Mouse (Mus musculus): ENCODE data around the gene Phc1. TPM values are rescaled to one million over a fixed set of nuclear protein-coding genes. Genes with fewer than 3 reads are reported as not detected.

The Phc1 gene
- total and polyA plus RNA-seq, 3 experiments = 4.6 to 35.9 TPM; not detected in 1

- Histone ChIP-seq H3K79me2 (ENCODE audit: control insufficient read depth, insufficient read depth, low read length, poor library complexity) (no peaks in the 10 kb centered on the region), H3K4me1 (ENCODE audit: control insufficient read depth in 1 of 2, insufficient read depth in 2 of 2, low read length in 2 of 2) (peaks cover 15 to 38% of the 10 kb centered on the region in 2 experiments), H3K4me3 (ENCODE audit: control insufficient read depth in 1 of 2, insufficient read depth in 1 of 2, low read depth in 2 of 2, low read length in 2 of 2) (peak overlapping the region; percentile 66 to 94), H3K36me3 (ENCODE audit: control insufficient read depth in 1 of 2, insufficient read depth in 2 of 2, low read length in 2 of 2) (peaks cover 0 to 28% of the 10 kb centered on the region in 2 experiments; a peak in 2 of 4 replicates), H3K9ac (ENCODE audit: control insufficient read depth, low read depth, low read length, poor library complexity, severe bottlenecking) (peak overlapping the region; percentile 73), H3K9me3 (replicated peaks; ENCODE audit: insufficient read depth, low read length) (no peaks in the 10 kb centered on the region), H3K27me3 (ENCODE audit: control insufficient read depth in 1 of 2, insufficient read depth in 2 of 2, low read length in 2 of 2) (no peaks in the 10 kb centered on the region), H3K27ac (ENCODE audit: control insufficient read depth, low read depth, low read length) (peak overlapping the region; percentile 47)
- DNase-seq (ENCODE audit: low read depth, low spot score) = no peak
- TF ChIP-seq CHD2 (IDR thresholded peaks at IDR 0.05; ENCODE audit: low read length) (no peak), CHD1 (IDR thresholded peaks at IDR 0.05; ENCODE audit: low read depth, low read length) (0 out of 2 replicates have a peak, but pooled peaks have one; percentile 18), SIN3A (IDR thresholded peaks at IDR 0.05; ENCODE audit: low read length) (0 out of 2 replicates have a peak, but pooled peaks have one; percentile 18), JUND (IDR thresholded peaks at IDR 0.05; ENCODE audit: low read depth, low read length) (peak; percentile 79; the same call in 1 of the 2 replicates)
Observed at GRCm38 (mm10) chr6:122296918-122297278, 43.5 kb downstream of the Phc1 start.

- no peaks in the 10 kb centered on the region for H3K9me3 ChIP-seq (replicated peaks; ENCODE audit: insufficient read depth, low read length)
- peaks cover 22 to 37% of the 10 kb centered on the region in 2 experiments for H3K4me1 ChIP-seq (ENCODE audit: control insufficient read depth in 1 of 2, insufficient read depth in 2 of 2, low read length in 2 of 2)
- no peak overlapping the region for H3K27ac ChIP-seq (ENCODE audit: control insufficient read depth, low read depth, low read length)
- no peak overlapping the region for H3K9ac ChIP-seq (ENCODE audit: control insufficient read depth, low read depth, low read length, poor library complexity, severe bottlenecking)
- TF ChIP-seq MAZ (IDR thresholded peaks at IDR 0.05; ENCODE audit: low read depth, low read length) (no peak), ZKSCAN1 (IDR thresholded peaks at IDR 0.05; ENCODE audit: low read depth, low read length) (no peak), SMC3 (IDR thresholded peaks at IDR 0.05; ENCODE audit: low read depth, low read length) (no peak), ELF1 (IDR thresholded peaks at IDR 0.05; ENCODE audit: low read depth, low read length) (no peak), UBTF (IDR thresholded peaks at IDR 0.05; ENCODE audit: borderline replicate concordance, insufficient read depth, low read depth, low read length) (no peak), E2F4 (IDR thresholded peaks at IDR 0.05; ENCODE audit: borderline replicate concordance, low read depth, low read length) (no peak), TAL1 (IDR thresholded peaks at IDR 0.05; ENCODE audit: low read length) (no peak), KAT2A (conservative IDR thresholded peaks at IDR 0.05; ENCODE audit: low read depth, low read length) (no peak)
- H3K4me3 ChIP-seq (ENCODE audit: control insufficient read depth in 1 of 2, insufficient read depth in 1 of 2, low read depth in 2 of 2, low read length in 2 of 2) = no peak overlapping the region
- DNase-seq (ENCODE audit: low read depth, low spot score) = no peak
- H3K27me3 ChIP-seq (ENCODE audit: control insufficient read depth in 1 of 2, insufficient read depth in 2 of 2, low read length in 2 of 2) = no peaks in the 10 kb centered on the region
- no peaks in the 10 kb centered on the region for H3K79me2 ChIP-seq (ENCODE audit: control insufficient read depth, insufficient read depth, low read length, poor library complexity)
- H3K36me3 ChIP-seq (ENCODE audit: control insufficient read depth in 1 of 2, insufficient read depth in 2 of 2, low read length in 2 of 2) = peaks cover 0 to 31% of the 10 kb centered on the region in 2 experiments; a peak in 2 of 4 replicates
Observed at GRCm38 (mm10) chr6:122295242-122295641, 45.1 kb downstream of the Phc1 start.

DNA sequence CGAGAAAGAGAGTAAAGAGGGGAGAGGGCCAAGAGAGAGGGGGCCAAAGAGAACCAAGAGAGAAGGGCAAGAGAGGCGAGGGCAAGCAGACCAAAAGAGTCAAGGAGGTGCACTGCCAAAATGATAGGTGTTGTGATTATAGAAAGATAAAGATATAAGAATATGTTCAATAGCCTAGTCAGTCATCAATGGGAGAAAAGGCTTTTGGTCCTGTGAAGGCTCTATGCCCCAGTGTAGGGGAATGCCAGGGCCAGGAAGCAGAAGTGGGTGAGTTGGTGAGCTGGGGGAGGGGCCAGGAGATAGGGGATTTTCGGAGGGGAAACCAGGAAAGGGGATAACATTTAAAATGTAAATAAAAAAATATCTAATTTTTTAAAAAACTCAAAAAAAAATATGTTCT is 46.1 kb downstream of the Phc1 start:
- no peaks in the 10 kb centered on the region for H3K27me3 ChIP-seq (ENCODE audit: control insufficient read depth in 1 of 2, insufficient read depth in 2 of 2, low read length in 2 of 2)
- no peaks in the 10 kb centered on the region for H3K9me3 ChIP-seq (replicated peaks; ENCODE audit: insufficient read depth, low read length)
- no peak for DNase-seq (ENCODE audit: low read depth, low spot score)
- TF ChIP-seq E2F4 (IDR thresholded peaks at IDR 0.05; ENCODE audit: borderline replicate concordance, low read depth, low read length) = no peak
- no peak for TF ChIP-seq USF1 (IDR thresholded peaks at IDR 0.05; ENCODE audit: low read depth, low read length)
- TF ChIP-seq MAX (IDR thresholded peaks at IDR 0.05; ENCODE audit: low read length) = no peak
- TF ChIP-seq ZNF384 (IDR thresholded peaks at IDR 0.05; ENCODE audit: low read depth, low read length) = no peak
- TF ChIP-seq MXI1 (IDR thresholded peaks at IDR 0.05; ENCODE audit: low read depth, low read length) = no peak
- no peak for TF ChIP-seq TCF12 (IDR thresholded peaks at IDR 0.05; ENCODE audit: low read depth, low read length)
- no peak for TF ChIP-seq GABPA (IDR thresholded peaks at IDR 0.05; ENCODE audit: low read depth, low read length)
- no peak for TF ChIP-seq ZKSCAN1 (IDR thresholded peaks at IDR 0.05; ENCODE audit: low read depth, low read length)
- no peak for TF ChIP-seq CHD1 (IDR thresholded peaks at IDR 0.05; ENCODE audit: low read depth, low read length)
- no peak for TF ChIP-seq USF2 (IDR thresholded peaks at IDR 0.05; ENCODE audit: borderline replicate concordance in 1 of 2, insufficient read depth in 1 of 2, low read depth in 1 of 2, low read length in 2 of 2)
- no peak overlapping the region for H3K9ac ChIP-seq (ENCODE audit: control insufficient read depth, low read depth, low read length, poor library complexity, severe bottlenecking)
- no peak overlapping the region for H3K4me3 ChIP-seq (ENCODE audit: control insufficient read depth in 1 of 2, insufficient read depth in 1 of 2, low read depth in 2 of 2, low read length in 2 of 2)
- H3K27ac ChIP-seq (ENCODE audit: control insufficient read depth, low read depth, low read length) = no peak overlapping the region; the same call in 1 of the 2 replicates
- H3K79me2 ChIP-seq (ENCODE audit: control insufficient read depth, insufficient read depth, low read length, poor library complexity) = no peaks in the 10 kb centered on the region
- H3K4me1 ChIP-seq (ENCODE audit: control insufficient read depth in 1 of 2, insufficient read depth in 2 of 2, low read length in 2 of 2) = peaks cover 21 to 34% of the 10 kb centered on the region in 2 experiments
- H3K36me3 ChIP-seq (ENCODE audit: control insufficient read depth in 1 of 2, insufficient read depth in 2 of 2, low read length in 2 of 2) = peaks cover 0 to 27% of the 10 kb centered on the region in 2 experiments; a peak in 2 of 4 replicates
